Mouse (Mus musculus) G1E (cell line): Measurements from ENCODE around the gene Polr2c. TPM values are rescaled to one million over a fixed set of nuclear protein-coding genes. Genes with fewer than 3 reads are reported as not detected.

ENCODE experiments used
- ATAC-seq: 2 replicates; pipeline ENCODE4 v1.8.0; 2016; ENCODE audit warnings: mild to moderate bottlenecking; ENCODE audit not compliant: insufficient number of reproducible peaks, poor library complexity, low FRiP score, severe bottlenecking; ENCODE audit errors: extremely low read depth
- DNase-seq: peaks from one replicate; pipeline ENCODE4 v3.0.0; 2012; ENCODE audit warnings: low spot score
- H3K27me3 ChIP-seq: 2 replicates; pipeline ENCODE4 v1.6.1; 2012; ENCODE audit warnings: mild to moderate bottlenecking, low read length, inconsistent platforms; ENCODE audit not compliant: insufficient read depth
- H3K36me3 ChIP-seq: replicated peaks from 2 replicates; pipeline ENCODE3; 2012; ENCODE audit warnings: mild to moderate bottlenecking, inconsistent platforms
- H3K4me1 ChIP-seq: 2 replicates; pipeline ENCODE4 v1.6.1; 2012; ENCODE audit warnings: low read depth, low read length, inconsistent platforms, mixed read lengths; ENCODE audit not compliant: insufficient read depth
- H3K4me3 ChIP-seq: 2 replicates; pipeline ENCODE4 v1.5.1; 2012; ENCODE audit warnings: low read depth, mild to moderate bottlenecking, inconsistent platforms, low read length, moderate library complexity, mixed read lengths
- H3K9me3 ChIP-seq: replicated peaks from 2 replicates; pipeline ENCODE4 v1.6.1; 2012; ENCODE audit warnings: inconsistent platforms
- CTCF ChIP-seq: IDR thresholded peaks from 2 replicates; pipeline ENCODE4 v1.5.1; 2012; ENCODE audit warnings: low read depth, low read length, inconsistent platforms, mixed read lengths
- GATA1 ChIP-seq: IDR thresholded peaks from 2 replicates; pipeline ENCODE4 v1.6.1; 2012; ENCODE audit warnings: borderline replicate concordance, low read length, inconsistent platforms, mixed read lengths
- GATA2 ChIP-seq: IDR thresholded peaks from 2 replicates; pipeline ENCODE4 v1.6.1; 2012; ENCODE audit warnings: low read depth, low read length, inconsistent platforms, borderline replicate concordance
- POLR2AphosphoS5 ChIP-seq: IDR thresholded peaks from 2 replicates; pipeline ENCODE4 v1.6.1; 2012; ENCODE audit warnings: low read depth, low read length, inconsistent platforms; ENCODE audit not compliant: insufficient replicate concordance
- TAL1 ChIP-seq: conservative IDR thresholded peaks from 2 replicates; pipeline ENCODE4 v1.6.1; 2012; ENCODE audit warnings: low read depth, low read length, inconsistent platforms, mixed read lengths
- polyA plus RNA-seq: library from polyadenylated mRNA; stranded (reverse); fragments of >175 nt; gene quantifications from 2 replicates; pipeline ENCODE4 v1.2.3, GENCODE M21; 2012
- total RNA-seq, 2 experiments: library from RNA; stranded (forward) in 1 of 2; stranded (reverse) in 1 of 2; fragments of 200-1000 nt in 1 of 2; fragments of >200 nt in 1 of 2; fragmentation: Nextera tagmentation in 1 of 2; gene quantifications; 2 replicates each; pipeline ENCODE4 v1.2.3; 2014 to 2017

The Polr2c gene
- total and polyA plus RNA-seq, 3 experiments = 33.8 to 95.8 (median 66.1) TPM

DNA sequence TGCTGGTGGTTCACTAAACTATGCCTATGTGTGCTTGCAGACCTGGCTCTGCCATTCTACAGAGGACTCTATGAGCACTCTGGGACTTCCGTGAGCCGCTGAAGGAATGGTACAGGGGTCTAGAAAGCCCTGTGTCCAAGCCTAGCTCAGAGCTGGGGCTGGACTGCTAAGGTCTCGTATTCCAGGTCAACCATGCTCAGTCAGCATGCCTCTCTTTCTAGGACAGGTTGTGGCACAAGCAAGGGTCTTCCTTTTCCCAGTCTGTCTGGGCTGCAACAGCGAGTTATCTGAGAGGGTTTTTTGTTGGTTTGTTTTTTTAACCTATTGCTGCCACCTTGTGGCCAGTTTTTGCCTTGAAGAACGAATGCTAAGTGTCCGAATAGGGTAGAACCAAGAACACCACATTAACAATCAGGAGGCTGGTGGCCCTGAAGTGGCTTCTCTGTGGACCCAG is 44.6 kb upstream of the Polr2c start:
- no peak overlapping the region for H3K4me3 ChIP-seq
- H3K9me3 ChIP-seq = no peaks in the 10 kb centered on the region
- H3K36me3 ChIP-seq = peaks cover 10% of the 10 kb centered on the region
- TF ChIP-seq CTCF (no peak), GATA2 (no peak), GATA1 (no peak), POLR2AphosphoS5 (no peak)
- H3K4me1 ChIP-seq = no peaks in the 10 kb centered on the region
- peaks cover 4% of the 10 kb centered on the region for H3K27me3 ChIP-seq
- DNase-seq = peak; percentile 57
- ATAC-seq = no peak

DNA sequence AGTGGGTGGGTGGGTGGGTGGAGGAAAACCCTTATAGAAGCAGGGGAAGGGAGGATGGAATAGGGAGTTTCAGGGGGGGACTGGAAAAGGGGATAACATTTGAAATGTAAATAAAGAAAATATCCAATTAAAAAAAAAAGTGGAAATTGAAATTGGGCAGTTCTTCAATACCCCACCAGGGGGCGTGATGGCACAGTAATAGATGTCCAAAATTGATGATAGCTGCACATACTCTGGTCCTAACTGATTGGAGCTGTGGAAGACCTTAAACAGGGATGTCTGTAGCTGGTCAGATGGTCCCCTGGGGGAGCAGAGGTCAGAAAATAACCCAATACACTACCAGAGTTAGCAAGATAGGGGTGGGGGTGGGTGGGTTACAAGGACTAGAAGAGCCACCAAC is 42.7 kb upstream of the Polr2c start:
- Histone ChIP-seq H3K36me3 (peaks cover 28% of the 10 kb centered on the region), H3K9me3 (no peaks in the 10 kb centered on the region), H3K4me1 (no peaks in the 10 kb centered on the region), H3K4me3 (no peak overlapping the region), H3K27me3 (no peaks in the 10 kb centered on the region; the same call in 1 of the 2 replicates)
- no peak for TF ChIP-seq GATA1
- peak; percentile 48; the same call in 1 of the 2 replicates for TF ChIP-seq CTCF
- DNase-seq (no peak), ATAC-seq (no peak)

DNA sequence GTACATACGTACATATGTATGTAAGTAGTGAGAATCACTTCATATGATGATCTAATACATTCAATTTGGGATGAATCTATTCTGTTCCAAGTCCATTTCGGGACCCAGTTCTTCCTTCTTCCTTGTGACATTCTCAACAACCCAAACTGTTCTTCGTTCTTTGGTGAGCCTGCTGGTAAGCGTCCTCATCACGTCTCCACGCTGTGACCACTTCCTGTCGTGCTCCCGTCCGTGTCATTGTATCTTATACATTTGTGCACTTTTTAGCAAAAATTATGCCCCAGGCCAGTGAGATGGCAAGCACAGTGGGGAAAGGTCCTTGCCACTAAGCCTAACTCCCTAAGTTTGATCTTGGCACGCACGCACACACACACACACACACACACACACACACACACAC is 39.3 kb upstream of the Polr2c start:
- no peak for TF ChIP-seq CTCF
- TF ChIP-seq TAL1 = no peak
- TF ChIP-seq POLR2AphosphoS5 = no peak
- TF ChIP-seq GATA2 = no peak
- TF ChIP-seq GATA1 = no peak
- H3K27me3 ChIP-seq = no peaks in the 10 kb centered on the region
- no peak overlapping the region for H3K4me3 ChIP-seq
- H3K4me1 ChIP-seq = peaks cover 4% of the 10 kb centered on the region
- peaks cover 61% of the 10 kb centered on the region for H3K36me3 ChIP-seq
- no peak for ATAC-seq
- H3K9me3 ChIP-seq = no peaks in the 10 kb centered on the region
- no peak for DNase-seq

DNA sequence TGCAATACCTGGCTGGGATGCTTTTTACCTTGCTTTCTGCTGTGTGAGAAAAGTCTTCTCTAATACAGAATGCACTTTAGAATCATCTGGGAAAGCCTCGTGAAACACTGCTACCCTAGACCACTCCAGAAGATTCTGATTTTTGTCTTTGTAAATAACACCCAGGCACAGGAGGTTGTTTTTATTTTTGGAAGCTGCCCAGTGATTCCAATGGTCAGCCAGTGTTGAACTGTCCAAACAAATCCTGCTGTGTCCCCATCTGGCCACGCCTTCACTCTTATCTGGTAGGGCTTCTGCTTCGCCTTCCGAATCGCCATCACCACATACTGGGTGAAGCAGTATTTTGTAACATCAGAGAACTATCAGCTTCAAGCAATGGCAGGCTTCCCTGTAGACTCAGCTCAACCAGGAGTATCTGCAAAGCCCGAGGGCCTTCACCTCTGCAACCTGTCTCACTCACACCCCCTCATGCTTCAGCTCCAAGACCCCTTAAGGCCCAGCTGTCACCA is 37.5 kb upstream of the Polr2c start:
- H3K9me3 ChIP-seq = no peaks in the 10 kb centered on the region
- H3K36me3 ChIP-seq = peaks cover 76% of the 10 kb centered on the region
- TF ChIP-seq TAL1 = no peak
- TF ChIP-seq GATA1 = no peak
- no peak for TF ChIP-seq POLR2AphosphoS5
- no peak for TF ChIP-seq CTCF
- TF ChIP-seq GATA2 = no peak
- H3K4me3 ChIP-seq = no peak overlapping the region
- DNase-seq (no peak), ATAC-seq (no peak)
- peaks cover 10% of the 10 kb centered on the region for H3K4me1 ChIP-seq
- H3K27me3 ChIP-seq = no peaks in the 10 kb centered on the region; the same call in 1 of the 2 replicates

DNA sequence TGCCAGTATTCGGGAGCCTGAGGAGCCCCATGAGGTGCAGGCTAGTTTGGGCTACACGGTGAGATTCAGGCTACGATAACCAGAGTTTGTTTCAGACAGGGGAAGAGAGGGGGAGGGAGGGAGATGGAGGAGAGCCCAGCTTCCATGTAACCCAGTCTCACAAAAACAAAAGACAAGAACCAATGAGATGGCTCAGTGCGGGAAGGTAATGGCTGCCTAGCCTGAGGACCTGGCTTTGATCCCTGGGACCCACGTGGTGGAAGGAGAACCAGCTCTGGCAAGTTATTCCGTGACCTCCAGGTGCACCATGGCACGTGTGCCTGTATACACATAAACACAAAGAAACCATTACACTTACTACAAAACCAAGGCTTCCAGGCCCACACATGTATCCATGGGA is 36.7 kb upstream of the Polr2c start:
- Histone ChIP-seq H3K36me3 (peaks cover 83% of the 10 kb centered on the region), H3K9me3 (no peaks in the 10 kb centered on the region), H3K4me1 (peaks cover 10% of the 10 kb centered on the region), H3K4me3 (no peak overlapping the region), H3K27me3 (no peaks in the 10 kb centered on the region; the same call in 1 of the 2 replicates)
- TF ChIP-seq TAL1 = no peak
- no peak for TF ChIP-seq CTCF
- no peak for TF ChIP-seq GATA2
- TF ChIP-seq GATA1 = no peak
- no peak for TF ChIP-seq POLR2AphosphoS5
- ATAC-seq (no peak), DNase-seq (no peak)

DNA sequence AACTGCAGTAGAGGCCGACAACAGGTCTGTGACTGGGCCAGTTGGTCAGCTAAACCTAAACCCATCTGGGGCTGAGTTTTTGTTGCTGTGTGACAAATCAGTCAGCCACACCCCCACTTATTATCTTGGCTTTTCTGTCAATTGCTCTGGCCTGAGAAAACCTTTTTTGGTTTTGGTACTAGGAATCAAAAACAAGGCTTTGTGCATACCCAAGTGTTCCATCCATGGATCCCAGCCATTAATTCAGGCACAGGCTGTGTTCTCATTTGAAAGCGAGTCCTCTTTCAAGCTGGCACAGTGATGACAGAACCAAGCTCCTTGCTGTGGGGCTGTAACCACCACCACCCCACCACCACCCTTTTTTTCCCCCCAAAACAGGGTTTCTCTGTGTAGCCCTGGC is 35.9 kb upstream of the Polr2c start:
- peaks cover 91% of the 10 kb centered on the region for H3K36me3 ChIP-seq
- TF ChIP-seq GATA2 (no peak), CTCF (no peak), GATA1 (no peak), POLR2AphosphoS5 (no peak), TAL1 (no peak)
- no peaks in the 10 kb centered on the region; the same call in 1 of the 2 replicates for H3K27me3 ChIP-seq
- peaks cover 10% of the 10 kb centered on the region for H3K4me1 ChIP-seq
- DNase-seq (no peak), ATAC-seq (no peak)
- no peak overlapping the region for H3K4me3 ChIP-seq
- H3K9me3 ChIP-seq = no peaks in the 10 kb centered on the region
